Mouse (Mus musculus) frontal cortex, postnatal 25 days (tissue): Measurements from ENCODE around the gene Susd5.

Source experiments
- DNase-seq, 2 experiments: peaks; one replicate each; pipeline ENCODE4 v3.0.0; 2022; ENCODE audit warnings: low spot score in 2 of 2

The Susd5 gene

GRCm38 (mm10) chr9:114057090-114057796 lies at the start of gene Susd5:
Gene Susd5, plus strand, starts transcription at chr9:114057140.
- no peak for DNase-seq

DNA sequence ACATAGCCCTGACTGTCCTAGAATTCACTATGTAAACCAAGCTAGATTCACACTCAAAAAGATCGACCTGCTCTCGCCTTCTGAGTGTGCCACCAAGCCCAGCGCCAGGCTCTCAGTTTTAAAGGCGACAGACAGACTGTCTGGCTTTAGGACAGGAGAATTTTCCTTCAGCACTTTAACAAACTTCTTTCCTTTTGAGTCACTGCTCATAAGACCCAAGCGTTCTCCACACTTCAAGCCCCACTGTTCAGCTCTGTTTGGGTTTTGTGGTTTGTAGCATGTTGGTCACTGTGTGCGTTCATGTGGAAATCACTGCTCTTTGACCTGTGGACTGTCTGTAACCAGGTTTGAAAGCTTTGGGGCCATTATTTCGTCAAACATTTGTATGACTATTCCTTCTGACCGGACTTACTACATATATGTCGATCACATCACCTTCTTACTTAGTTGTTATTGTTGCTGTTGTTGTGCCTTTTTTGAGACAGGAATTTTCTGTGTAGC lies 49.0 kb upstream of the Susd5 start:
- no peak for DNase-seq

GRCm38 (mm10) chr9:114009526-114009925 lies 47.4 kb upstream of the Susd5 start:
- no peak for DNase-seq

GRCm38 (mm10) chr9:114011203-114011602 lies 45.7 kb upstream of the Susd5 start:
- DNase-seq = no peak

GRCm38 (mm10) chr9:114014034-114014433 lies 42.9 kb upstream of the Susd5 start:
- DNase-seq = no peak

DNA sequence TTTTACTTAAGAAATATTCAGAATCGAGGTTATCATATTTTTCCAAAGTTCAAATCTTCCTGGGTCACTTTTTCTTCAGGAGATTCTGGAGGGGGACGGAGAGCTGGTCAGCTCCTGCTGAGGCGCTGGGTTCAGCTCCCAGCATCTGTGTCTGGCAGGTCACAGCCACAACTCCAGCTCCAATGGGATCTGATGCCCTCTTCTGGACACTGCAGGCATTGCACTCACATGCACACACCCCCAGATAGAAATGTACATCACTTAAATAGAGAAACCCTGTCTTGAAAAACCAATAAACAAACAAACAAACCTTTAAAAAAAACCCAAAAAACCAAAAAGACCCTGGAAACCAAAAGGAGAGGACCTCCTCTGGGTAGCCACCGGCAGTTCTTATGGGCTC lies 41.2 kb upstream of the Susd5 start:
- DNase-seq = no peak

- DNase-seq = no peak
Measured at GRCm38 (mm10) chr9:114016402-114016801, 40.5 kb upstream of the Susd5 start.

DNA sequence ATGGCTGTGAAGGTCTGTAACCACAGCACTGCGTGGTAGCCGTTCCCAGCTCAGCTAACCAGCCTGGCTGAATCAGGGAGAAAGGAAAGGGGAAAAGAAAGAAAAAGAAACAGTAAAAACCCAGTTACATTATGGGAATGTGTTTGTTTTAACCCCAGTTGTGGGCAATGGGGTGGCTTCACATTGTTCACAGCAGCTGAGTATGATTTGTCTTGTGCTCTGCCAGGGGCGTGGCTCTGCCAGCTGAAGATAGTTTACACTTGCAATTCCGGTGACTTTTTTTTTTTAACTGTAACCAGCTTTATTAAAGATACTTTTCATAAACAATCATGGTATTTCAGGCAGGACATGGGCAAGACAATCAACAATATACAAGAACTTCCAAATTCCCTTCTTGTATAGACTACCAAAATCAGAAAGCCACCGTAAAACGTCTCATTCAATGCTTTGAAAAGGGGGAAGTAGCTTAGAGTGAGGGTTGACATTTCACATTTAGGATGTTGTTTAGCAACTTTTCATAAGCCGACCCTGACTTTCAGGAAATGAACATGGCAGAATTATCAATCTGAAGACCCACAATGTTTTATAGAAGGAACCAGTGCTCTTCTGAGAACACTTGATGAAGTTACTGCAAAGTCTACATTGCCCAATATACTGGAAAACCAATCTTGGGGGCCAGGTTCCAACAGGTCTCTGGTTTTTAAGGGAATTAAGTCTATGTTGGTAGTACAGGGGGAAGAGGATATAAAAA lies 37.8 kb upstream of the Susd5 start:
- DNase-seq = no peak

GRCm38 (mm10) chr9:114022141-114022540 lies 34.8 kb upstream of the Susd5 start:
- DNase-seq = no peak

DNA sequence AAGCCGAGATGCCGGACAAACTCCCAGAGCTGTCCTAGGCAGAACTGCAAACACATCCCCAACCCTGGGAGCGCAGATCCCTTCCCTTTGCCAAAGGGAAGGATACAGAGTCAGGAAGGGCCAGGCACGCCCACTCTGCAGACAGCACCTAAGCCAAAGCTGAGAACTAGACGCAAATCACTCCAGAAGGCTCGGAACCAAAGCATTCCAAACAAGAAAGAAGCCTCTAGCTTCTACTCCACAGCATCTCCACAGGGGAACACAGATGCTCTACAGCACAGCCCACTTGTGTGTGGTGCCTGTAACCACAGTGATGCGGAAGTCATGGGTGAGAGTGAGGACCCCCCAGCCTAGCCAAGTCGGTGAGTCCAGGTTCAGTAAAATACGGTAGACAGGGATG lies 31.8 kb upstream of the Susd5 start:
- DNase-seq = no peak

- no peak for DNase-seq
Measured at GRCm38 (mm10) chr9:114025846-114026245, 31.1 kb upstream of the Susd5 start.

DNA sequence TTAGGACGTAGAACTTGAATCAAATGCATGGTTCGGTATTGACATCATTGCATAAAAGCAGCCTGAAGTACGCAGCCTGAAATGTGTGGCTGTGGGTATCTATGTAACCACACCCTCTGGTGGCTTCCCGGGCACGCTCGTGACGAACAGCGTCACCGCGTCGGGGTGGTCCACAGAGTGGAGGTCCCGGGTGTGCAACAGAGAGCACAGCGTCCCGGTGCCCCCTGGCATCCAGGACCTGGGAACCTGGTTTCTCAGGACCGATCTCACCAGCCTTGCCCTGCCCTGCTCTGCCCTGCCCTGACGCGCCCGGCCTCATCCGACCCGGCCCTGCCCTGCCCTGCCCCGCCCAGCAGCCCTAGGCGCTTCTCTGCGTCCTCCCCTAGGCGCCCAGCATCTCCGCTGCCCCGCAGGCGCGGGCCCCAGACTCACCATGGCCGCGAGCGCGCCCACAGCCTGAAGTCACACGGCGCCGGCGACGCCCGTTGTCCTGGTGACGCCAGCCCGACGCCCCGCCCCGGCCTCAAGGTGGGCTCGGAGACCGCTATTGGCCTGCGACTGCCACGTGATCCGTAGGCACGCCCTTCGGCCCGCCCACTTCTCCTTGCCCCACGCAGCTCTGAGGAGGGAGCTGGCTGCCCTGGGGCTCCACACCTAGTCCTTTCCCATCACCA lies 30.5 kb upstream of the Susd5 start:
- peak; percentile 62 to 74 for DNase-seq

DNA sequence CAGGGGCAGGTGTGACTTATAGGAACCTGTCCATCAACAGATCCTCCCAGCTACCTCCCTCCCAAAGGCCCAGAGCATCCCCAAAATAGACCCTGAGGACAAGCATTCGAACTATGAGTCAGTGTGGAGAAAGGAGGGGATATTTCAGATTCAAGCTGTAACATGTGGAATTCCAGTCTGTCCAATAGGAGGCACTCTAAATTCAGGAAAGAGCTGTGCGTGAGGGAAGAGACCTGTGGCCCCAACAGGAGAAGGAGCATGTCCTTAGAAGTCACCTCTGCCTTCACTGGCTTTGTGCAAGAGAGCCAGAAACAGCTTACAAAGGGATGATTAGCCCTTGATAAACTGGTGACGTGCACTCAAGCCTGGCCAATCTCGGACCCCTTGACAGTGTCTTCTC lies 16.0 kb upstream of the Susd5 start:
- DNase-seq = no peak

- no peak for DNase-seq
Measured at GRCm38 (mm10) chr9:114042490-114042889, 14.4 kb upstream of the Susd5 start.

DNA sequence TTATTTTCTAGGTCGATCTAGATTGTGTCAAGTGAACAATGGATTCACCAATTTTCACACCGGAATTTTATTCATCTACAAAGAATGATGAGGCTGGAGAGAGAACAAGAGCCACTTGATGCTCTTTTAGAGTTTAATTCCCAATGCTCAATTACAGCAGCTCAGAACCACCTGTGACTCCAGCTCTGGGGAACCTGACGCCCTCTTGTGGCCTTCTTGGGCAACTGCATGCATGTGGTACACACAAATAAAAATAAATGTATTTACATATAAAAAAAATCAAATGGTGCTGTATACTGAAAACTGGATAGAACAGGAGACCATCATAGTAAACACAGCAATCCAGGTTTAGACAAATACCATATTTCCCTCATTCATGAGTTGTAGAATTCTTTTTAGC lies 12.5 kb upstream of the Susd5 start:
- DNase-seq = no peak

- no peak for DNase-seq
Measured at GRCm38 (mm10) chr9:114046028-114046427, 10.9 kb upstream of the Susd5 start, which contains the start of gene Fbxl2. Gene Fbxl2, minus strand, starts transcription at chr9:114046191.

DNA sequence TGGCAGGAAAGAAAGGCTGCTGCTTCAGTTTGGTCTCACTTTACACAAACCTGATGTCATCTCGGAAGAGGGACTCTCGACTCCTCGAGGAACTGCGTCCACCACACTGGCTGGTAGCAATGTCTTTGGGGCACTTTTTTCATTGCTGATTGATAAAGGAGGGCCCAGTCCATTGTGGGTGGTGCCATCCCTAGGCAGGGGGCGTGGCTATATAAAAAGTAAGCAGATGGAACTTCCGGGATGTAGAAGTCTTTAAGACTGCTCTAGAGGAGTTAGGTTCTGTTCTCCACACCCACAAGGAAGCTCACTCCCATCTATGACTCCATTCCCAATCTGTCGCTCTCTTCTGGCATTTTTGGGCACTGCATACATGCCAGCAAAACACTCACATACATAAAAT lies 10.3 kb upstream of the Susd5 start:
- no peak for DNase-seq

DNA sequence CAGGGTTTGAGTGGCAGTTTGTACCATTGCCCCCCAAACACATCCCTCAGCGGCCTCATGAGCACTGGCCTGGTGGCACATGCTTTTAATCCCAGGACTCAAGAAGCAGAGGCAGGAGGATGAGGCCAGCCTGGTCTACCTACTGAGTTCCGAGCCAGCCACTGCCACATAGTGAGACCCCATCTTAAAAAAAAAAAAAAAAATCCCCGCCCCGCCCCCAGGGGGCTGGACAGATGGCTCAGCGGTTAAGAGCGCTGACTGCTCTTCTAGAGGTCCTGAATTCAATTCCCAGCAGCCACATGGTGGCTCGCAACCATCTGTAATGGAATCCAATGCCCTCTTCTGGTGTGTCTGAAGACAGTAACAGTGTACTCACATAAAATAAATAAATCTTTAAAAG lies 6.8 kb upstream of the Susd5 start:
- DNase-seq = no peak

DNA sequence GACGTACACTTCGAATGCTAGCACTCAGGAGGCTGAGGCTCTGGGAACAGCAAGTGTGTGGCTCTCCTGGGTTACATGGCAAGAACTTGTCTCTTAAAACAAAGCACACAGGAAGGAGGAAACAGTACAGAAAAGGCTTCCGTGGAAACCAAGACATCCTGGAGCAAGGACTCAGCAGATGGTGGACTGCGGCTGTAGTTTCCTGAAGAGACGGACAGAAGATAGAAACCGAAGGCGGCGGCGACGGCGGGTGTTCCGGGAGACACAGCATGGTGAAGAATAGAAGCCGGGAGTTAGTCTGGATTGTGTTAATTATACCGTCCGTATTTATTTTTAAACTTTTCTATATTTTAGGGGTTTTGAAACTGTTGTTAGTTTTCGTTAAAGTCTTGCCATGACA lies 6.2 kb upstream of the Susd5 start:
- DNase-seq = no peak

- DNase-seq = no peak
Measured at GRCm38 (mm10) chr9:114052031-114052430, 4.9 kb upstream of the Susd5 start.

DNA sequence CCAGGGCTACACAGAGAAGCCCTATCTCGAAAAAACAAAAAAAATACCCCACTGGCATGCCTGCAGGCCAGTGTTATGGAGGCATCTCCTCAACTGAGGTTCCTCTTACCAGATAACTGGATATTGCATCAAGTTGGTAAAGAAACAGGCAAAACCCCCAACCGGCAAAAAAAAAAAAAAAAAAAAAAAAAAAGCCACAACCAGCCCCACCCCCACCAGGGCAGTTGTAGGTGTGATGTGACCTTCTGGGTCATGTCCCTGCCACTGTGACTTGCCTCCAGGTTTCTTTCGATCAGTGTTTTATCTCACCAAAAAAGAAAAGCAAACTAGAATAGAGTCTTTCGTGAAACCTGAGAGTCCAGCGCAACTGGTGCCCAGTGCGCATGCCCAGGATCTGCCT lies 4.1 kb upstream of the Susd5 start:
- no peak for DNase-seq

DNA sequence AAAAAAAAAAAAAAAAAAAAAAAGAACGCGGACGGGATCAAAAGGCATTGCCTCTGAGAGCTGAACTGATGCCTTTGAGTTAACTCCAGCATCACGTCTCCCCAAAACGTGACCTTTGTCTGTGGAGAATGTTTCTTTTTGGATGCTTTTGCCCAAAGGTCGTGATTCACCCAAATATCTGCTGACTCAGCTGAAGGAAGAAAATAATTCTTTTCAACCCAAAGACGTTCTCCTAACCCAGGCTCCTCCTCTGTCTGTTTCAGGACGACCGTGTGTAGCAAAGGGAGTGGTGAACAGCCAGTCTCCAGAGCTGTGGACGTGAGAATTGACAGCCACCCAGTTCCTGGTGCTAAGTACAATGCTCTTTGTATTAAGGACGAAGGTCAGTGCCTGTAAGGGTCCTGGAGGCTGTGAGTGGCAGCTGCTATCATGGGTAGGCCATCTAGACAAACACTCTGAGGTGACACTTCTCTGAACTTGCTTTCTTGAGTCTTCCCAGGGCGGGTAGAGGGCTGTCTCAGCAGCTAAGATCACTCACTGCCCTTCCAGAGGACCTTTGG lies 11.6 kb downstream of the Susd5 start:
- DNase-seq = no peak
